Mouse (Mus musculus) cerebellum, adult 11-12 months (tissue): ENCODE results near the gene Grm6.

Source experiments
- DNase-seq: peaks from one replicate; pipeline ENCODE4 v3.0.0; 2022

Grm6 gene

GRCm38 (mm10) chr11:50850177-50850735, at the start of gene Grm6:
Gene Grm6, plus strand, starts transcription at chr11:50850685.
- DNase-seq = no peak

GRCm38 (mm10) chr11:50814233-50814632, 36.3 kb upstream of the Grm6 start:
- no peak for DNase-seq

GRCm38 (mm10) chr11:50826214-50826613, 24.3 kb upstream of the Grm6 start:
- no peak for DNase-seq

- DNase-seq = peak; percentile 84
These were observed 23.2 kb upstream of the Grm6 start, which contains the start of gene Zfp354c for GRCm38 (mm10) chr11:50827010-50827953. Gene Zfp354c, minus strand, starts transcription at chr11:50827724.

- DNase-seq = no peak
These were observed 14.8 kb upstream of the Grm6 start for GRCm38 (mm10) chr11:50835727-50836126.

GRCm38 (mm10) chr11:50841023-50841735, 9.3 kb upstream of the Grm6 start, which contains the start of gene Zfp879:
Gene Zfp879, minus strand, starts transcription at chr11:50841552.
- DNase-seq = peak; percentile 96

GRCm38 (mm10) chr11:50845951-50846350, 4.5 kb upstream of the Grm6 start:
- DNase-seq = no peak

GRCm38 (mm10) chr11:50847047-50847446, 3.4 kb upstream of the Grm6 start:
- no peak for DNase-seq

- no peak for DNase-seq
These were observed 1.9 kb upstream of the Grm6 start for GRCm38 (mm10) chr11:50848520-50849137.

- DNase-seq = no peak
These were observed 1.2 kb upstream of the Grm6 start for GRCm38 (mm10) chr11:50849310-50849709.

- DNase-seq = no peak
These were observed 610 bp downstream of the Grm6 start for GRCm38 (mm10) chr11:50850989-50851601.

GRCm38 (mm10) chr11:50878641-50879040, 28.2 kb downstream of the Grm6 start:
- DNase-seq = no peak

- DNase-seq = no peak
These were observed 33.3 kb downstream of the Grm6 start for GRCm38 (mm10) chr11:50883756-50884155.

GRCm38 (mm10) chr11:50886231-50886932, 35.9 kb downstream of the Grm6 start:
- peak; percentile 41 for DNase-seq

GRCm38 (mm10) chr11:50886933-50887293, 36.4 kb downstream of the Grm6 start:
- no peak for DNase-seq

GRCm38 (mm10) chr11:50887390-50888128, 37.1 kb downstream of the Grm6 start, which contains the start of gene Zfp454:
Gene Zfp454, minus strand, starts transcription at chr11:50887651.
- peak; percentile 96 for DNase-seq

- DNase-seq = no peak
These were observed 42.0 kb downstream of the Grm6 start for GRCm38 (mm10) chr11:50892441-50892840.

GRCm38 (mm10) chr11:50897359-50897758, 46.9 kb downstream of the Grm6 start:
- no peak for DNase-seq

- no peak for DNase-seq
These were observed 57.7 kb downstream of the Grm6 start for GRCm38 (mm10) chr11:50908136-50908535.

GRCm38 (mm10) chr11:50913301-50913700, 62.8 kb downstream of the Grm6 start:
- DNase-seq = no peak

- DNase-seq = no peak
These were observed 64.0 kb downstream of the Grm6 start for GRCm38 (mm10) chr11:50914461-50914860.
